Mouse (Mus musculus) cerebellum, adult 2 months (tissue): ENCODE measurements around the gene Arid3c.

Experiments used
- CTCF ChIP-seq: fragments of 200-500 bp; IDR thresholded peaks from 2 replicates; pipeline ENCODE4 v1.5.1; 2011; ENCODE audit warnings: low read depth, mild to moderate bottlenecking, control low read depth, low read length, moderate library complexity, borderline replicate concordance; ENCODE audit not compliant: insufficient read depth
- POLR2A ChIP-seq: fragments of 200-500 bp; IDR thresholded peaks from 2 replicates; pipeline ENCODE4 v1.6.1; 2011; ENCODE audit warnings: low read length, control low read depth, borderline replicate concordance; ENCODE audit not compliant: insufficient read depth

- TF ChIP-seq CTCF (no peak), POLR2A (no peak)
Observed at GRCm38 (mm10) chr4:41682789-41683188, 48.2 kb downstream of the Arid3c start.
